Mouse (Mus musculus) C2C12 (cell line): ENCODE results near the gene Pigq.

Source experiments
- CEBPB ChIP-seq: IDR thresholded peaks from one replicate; pipeline ENCODE4 v1.6.1; 2011; ENCODE audit warnings: low read depth, mild to moderate bottlenecking, control low read depth, moderate library complexity
- CTCF ChIP-seq: IDR thresholded peaks from one replicate; pipeline ENCODE4 v1.5.1; 2011; ENCODE audit not compliant: control insufficient read depth, insufficient read depth, insufficient read length

- TF ChIP-seq CEBPB (no peak), CTCF (no peak)
Observed at GRCm38 (mm10) chr17:25948051-25948450, 3.3 kb upstream of the Pigq start.
